Comparison of ENCODE assay signal across 9 mouse cellular contexts in the genomic region with DNA sequence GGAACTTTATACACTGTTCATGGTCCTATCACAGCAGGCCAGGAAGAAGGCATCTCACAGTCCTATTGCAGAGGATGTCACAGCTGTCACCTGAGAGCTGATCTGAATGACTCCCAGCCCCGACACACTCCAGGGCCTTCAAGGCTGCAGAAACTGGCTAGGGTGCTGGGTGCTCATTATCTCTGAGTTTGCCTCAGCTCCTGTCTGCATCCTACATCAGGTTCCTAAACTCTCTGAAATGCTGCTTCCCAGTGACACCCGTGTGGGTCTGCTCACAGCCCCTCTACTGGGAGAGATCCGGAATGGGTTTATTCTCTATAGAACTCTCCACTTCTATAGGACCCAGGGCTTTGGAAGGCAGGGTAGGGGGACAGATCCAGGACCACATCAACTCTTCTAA. TPM values are rescaled to one million over a fixed set of nuclear protein-coding genes. Genes with fewer than 3 reads are reported as not detected.
DNase-seq lines count a peak whose midpoint lies in the region; ATAC-seq and TF ChIP-seq lines count a peak whose summit lies in the region.
"Had no signal": no experiment of that assay in that cellular context is flagged by ENCODE, and none has a peak within 500 bp of the region (broad histone marks: within the 10 kb centered on the region; RNA-seq: fewer than 3 reads in every experiment).

No protein-coding gene starts in this region.

- peaks cover 14% of the 10 kb centered on the region for H3K4me1 ChIP-seq in testis, adult 2 months (ENCODE audit: control insufficient read depth, insufficient read depth, low read length)
- H3K4me1 ChIP-seq in liver, embryonic 14.5 days (replicated peaks; ENCODE audit: control insufficient read depth in 2 of 2, insufficient read depth in 2 of 2, low read length in 1 of 2): peaks cover 14 to 25% of the 10 kb centered on the region in 2 experiments

- no peaks in the 10 kb centered on the region for H3K9me3 ChIP-seq in liver, embryonic 14.5 days (ENCODE audit: control insufficient read depth, low read length)

- peak overlapping the region; percentile 9; the same call in 1 of the 2 replicates for H3K9ac ChIP-seq in liver, embryonic 14.5 days (replicated peaks)

- no peaks in the 10 kb centered on the region for H3K36me3 ChIP-seq in testis, adult 2 months (ENCODE audit: control insufficient read depth, insufficient read depth, low read length)
- H3K36me3 ChIP-seq in liver, embryonic 14.5 days (replicated peaks; ENCODE audit: control insufficient read depth, insufficient read depth, low read depth): no peaks in the 10 kb centered on the region

- no peak for TF ChIP-seq EP300 in liver, embryonic 14.5 days (IDR thresholded peaks at IDR 0.05; ENCODE audit: low read depth)

- no peak for TF ChIP-seq CTCF in gastrocnemius, adult 2 months (IDR thresholded peaks at IDR 0.05)
- no peak for TF ChIP-seq CTCF in testis, adult 2 months (IDR thresholded peaks at IDR 0.05; ENCODE audit: control insufficient read depth, insufficient read depth, insufficient replicate concordance, low read depth, low read length)
- TF ChIP-seq CTCF in liver, embryonic 14.5 days (IDR thresholded peaks at IDR 0.05; ENCODE audit: low read depth): no peak

- H3K4me2 ChIP-seq in liver, embryonic 14.5 days (ENCODE audit: low read depth): peak overlapping the region; percentile 73

- no peak for ATAC-seq in liver, embryonic 14.5 days (ENCODE audit: insufficient read depth)

- no peak for TF ChIP-seq POLR2A in testis, adult 2 months (IDR thresholded peaks at IDR 0.05; ENCODE audit: control insufficient read depth, low read depth, low read length)

- intact Hi-C loops in gastrocnemius, adult 2 months (cut with DNase I): loop anchor here (2.0 kb wide), 1 partner anchor 27 kb away; no protein-coding TSS in a partner anchor
- intact Hi-C loops in gastrocnemius, postnatal 14 days (cut with DNase I; ENCODE audit: low total_unique reads): no loop called here
- intact Hi-C loops in left cerebral cortex, postnatal 14 days (cut with DNase I): no loop called here

- no peak for DNase-seq in gastrocnemius, adult 2 months
- DNase-seq in gastrocnemius, postnatal 14 days: no peak
- no peak for DNase-seq in testis, postnatal 14 days (ENCODE audit: low spot score)
- DNase-seq in liver, embryonic 14.5 days (ENCODE audit: low read depth in 3 of 3, low spot score in 3 of 3): no peak
- DNase-seq in right cerebral cortex, postnatal 14 days: no peak
- no peak for DNase-seq in left cerebral cortex, postnatal 14 days (ENCODE audit: low spot score in 2 of 2)
- no peak for DNase-seq in gastrocnemius, postnatal 25 days

- H3K4me3 ChIP-seq in gastrocnemius, adult 2 months: peak overlapping the region; percentile 96
- H3K4me3 ChIP-seq in testis, adult 2 months (ENCODE audit: control insufficient read depth, low read depth, low read length): peak overlapping the region; percentile 98; the same call in 1 of the 2 replicates
- H3K4me3 ChIP-seq in liver, embryonic 14.5 days (ENCODE audit: insufficient read depth in 1 of 2, low read depth in 2 of 2, low read length in 2 of 2): no peak overlapping the region; a peak in 1 of 4 replicates

- H3K27ac ChIP-seq in gastrocnemius, adult 2 months: peak overlapping the region; percentile 99
- no peak overlapping the region for H3K27ac ChIP-seq in testis, adult 2 months (ENCODE audit: control insufficient read depth, insufficient read depth, low read depth, low read length)
- H3K27ac ChIP-seq in liver, embryonic 14.5 days: peak overlapping the region; percentile 39

- no peaks in the 10 kb centered on the region for H3K27me3 ChIP-seq in testis, adult 2 months (ENCODE audit: control insufficient read depth, insufficient read depth, low read length)
- H3K27me3 ChIP-seq in liver, embryonic 14.5 days (ENCODE audit: control insufficient read depth, insufficient read depth, low read length): no peaks in the 10 kb centered on the region

- WGBS in liver, embryonic 14.5 days (ENCODE audit: insufficient replicate concordance): 72% methylated on average over 3 of the region's 3 CpGs

RNA-seq across cellular contexts. Expression of gene Mcrip1, which starts 1.3 kb away (rescaled TPM):
- total RNA-seq in gastrocnemius, adult 2 months (2021): 10 to 100 TPM; 21.7 to 22.1 TPM
- total RNA-seq in gastrocnemius, postnatal 14 days (2021): 10 to 100 TPM; 31.1 to 33.3 TPM
- polyA plus RNA-seq in testis, adult 2 months (2012; rRNA removed): 196 and 204 TPM in 2 replicates
- polyA plus RNA-seq in liver, embryonic 14.5 days (2012; rRNA removed): 30.0 and 36.2 TPM in 2 replicates
- polyA plus RNA-seq in liver, embryonic 14.5 days (2014; fragmentation: Nextera tagmentation; extraction: Ambion mirVana): 41.3 and 43.6 TPM in 2 replicates
- 100 to 1,000 TPM in 1 of 2 experiments, 10 to 100 TPM in 1; 95.9 to 101 TPM for total RNA-seq in left cerebral cortex, postnatal 14 days (2021)
- total RNA-seq in gastrocnemius, postnatal 25 days (2021): 10 to 100 TPM; 21.4 to 23.7 TPM

RNA-seq across cellular contexts. Expression of gene Ppp1r27, which starts 2.7 kb away (rescaled TPM):
- total RNA-seq in gastrocnemius, adult 2 months (2021): 100 to 1,000 TPM; 188 to 418 TPM
- 100 to 1,000 TPM; 159 to 234 TPM for total RNA-seq in gastrocnemius, postnatal 14 days (2021)
- 31.2 and 31.6 TPM in 2 replicates for polyA plus RNA-seq in testis, adult 2 months (2012; rRNA removed)
- not detected in 2 replicates for polyA plus RNA-seq in liver, embryonic 14.5 days (2012; rRNA removed)
- not detected in 2 replicates for polyA plus RNA-seq in liver, embryonic 14.5 days (2014; fragmentation: Nextera tagmentation; extraction: Ambion mirVana)
- not detected for total RNA-seq in left cerebral cortex, postnatal 14 days (2021)
- 100 to 1,000 TPM in 1 of 2 experiments, 10 to 100 TPM in 1; 92.3 to 377 TPM for total RNA-seq in gastrocnemius, postnatal 25 days (2021)
- total RNA-seq: left cerebral cortex, adult 8-10 months had no signal

RNA-seq across cellular contexts. Expression of gene Gcgr, which starts 17.7 kb away (rescaled TPM):
- under 1 TPM in 1 of 2 experiments, not detected in 1; 0.33 TPM for total RNA-seq in gastrocnemius, adult 2 months (2021)
- under 1 TPM in 1 of 2 experiments, not detected in 1; 0.38 TPM for total RNA-seq in gastrocnemius, postnatal 14 days (2021)
- polyA plus RNA-seq in testis, adult 2 months (2012; rRNA removed): 0.07 and 0.18 TPM in 2 replicates
- 19.8 and 22.8 TPM in 2 replicates for polyA plus RNA-seq in liver, embryonic 14.5 days (2012; rRNA removed)
- 11.6 and 13.4 TPM in 2 replicates for polyA plus RNA-seq in liver, embryonic 14.5 days (2014; fragmentation: Nextera tagmentation; extraction: Ambion mirVana)
- under 1 TPM; 0.17 to 0.18 TPM for total RNA-seq in left cerebral cortex, postnatal 14 days (2021)
- under 1 TPM in 1 of 2 experiments, not detected in 1; 0.31 TPM for total RNA-seq in gastrocnemius, postnatal 25 days (2021)

RNA-seq across cellular contexts. Expression of gene P4hb, which starts 24.8 kb away (rescaled TPM):
- total RNA-seq in gastrocnemius, adult 2 months (2021): 100 to 1,000 TPM; 201 to 240 TPM
- total RNA-seq in gastrocnemius, postnatal 14 days (2021): 100 to 1,000 TPM; 264 to 301 TPM
- polyA plus RNA-seq in testis, adult 2 months (2012; rRNA removed): 46.7 and 55.1 TPM in 2 replicates
- polyA plus RNA-seq in liver, embryonic 14.5 days (2012; rRNA removed): 144 and 214 TPM in 2 replicates
- polyA plus RNA-seq in liver, embryonic 14.5 days (2014; fragmentation: Nextera tagmentation; extraction: Ambion mirVana): 497 and 525 TPM in 2 replicates
- total RNA-seq in left cerebral cortex, postnatal 14 days (2021): 100 to 1,000 TPM; 125 to 127 TPM
- 100 to 1,000 TPM; 192 to 198 TPM for total RNA-seq in gastrocnemius, postnatal 25 days (2021)

RNA-seq across cellular contexts. Expression of gene Arhgdia, which starts 33.2 kb away (rescaled TPM):
- total RNA-seq in gastrocnemius, adult 2 months (2021): 10 to 100 TPM; 72.1 to 89.6 TPM
- 100 to 1,000 TPM; 118 to 144 TPM for total RNA-seq in gastrocnemius, postnatal 14 days (2021)
- 94.7 and 101 TPM in 2 replicates for polyA plus RNA-seq in testis, adult 2 months (2012; rRNA removed)
- 172 and 176 TPM in 2 replicates for polyA plus RNA-seq in liver, embryonic 14.5 days (2012; rRNA removed)
- polyA plus RNA-seq in liver, embryonic 14.5 days (2014; fragmentation: Nextera tagmentation; extraction: Ambion mirVana): 191 and 204 TPM in 2 replicates
- total RNA-seq in left cerebral cortex, postnatal 14 days (2021): 100 to 1,000 TPM; 397 to 401 TPM
- total RNA-seq in gastrocnemius, postnatal 25 days (2021): 10 to 100 TPM; 80.1 to 95.2 TPM

Comparison
In these comparisons a context has a peak if more than half of its experiments do, and no peak if none do; other contexts are left out.
1. H3K4me3 ChIP-seq: peak in gastrocnemius, adult 2 months (single experiment) and testis, adult 2 months (single experiment); none in liver, embryonic 14.5 days (0 of 2).
2. RNA of gene Ppp1r27, which starts 2.7 kb away (total RNA-seq): 188 to 418 TPM in gastrocnemius, adult 2 months, 92.3 to 377 TPM in gastrocnemius, postnatal 25 days and 159 to 234 TPM in gastrocnemius, postnatal 14 days; not detected in left cerebral cortex, postnatal 14 days; every median in the first group is over 10 times any median in the second.